Mouse (Mus musculus): ENCODE results near the gene Xirp1. TPM values are rescaled to one million over a fixed set of nuclear protein-coding genes. Genes with fewer than 3 reads are reported as not detected.

Xirp1 gene
- polyA plus RNA-seq, 1 experiment: 3.5 TPM

- no peaks in the 10 kb centered on the region for H3K79me2 ChIP-seq (ENCODE audit: control insufficient read depth, insufficient read depth)
- peaks cover 5% of the 10 kb centered on the region for H3K27me3 ChIP-seq (ENCODE audit: control insufficient read depth, insufficient read depth, insufficient read length)
- no peak overlapping the region for H3ac ChIP-seq (ENCODE audit: control insufficient read depth, insufficient read length, low read depth)
- H3K79me3 ChIP-seq (ENCODE audit: low read depth): no peaks in the 10 kb centered on the region
- H3K4me3 ChIP-seq (ENCODE audit: insufficient read depth, poor library complexity, severe bottlenecking): no peak overlapping the region
- H3K36me3 ChIP-seq (ENCODE audit: control insufficient read depth, insufficient read depth): no peaks in the 10 kb centered on the region
- TF ChIP-seq MAX (IDR thresholded peaks at IDR 0.05) (no peak), CTCF (IDR thresholded peaks at IDR 0.05; ENCODE audit: control insufficient read depth, insufficient read depth, insufficient read length) (no peak), MYOG (IDR thresholded peaks at IDR 0.05; ENCODE audit: control insufficient read depth, extremely low read depth, insufficient read length) (no peak), USF1 (IDR thresholded peaks at IDR 0.05; ENCODE audit: low read depth) (no peak), FOSL1 (IDR thresholded peaks at IDR 0.05; ENCODE audit: insufficient read depth, low read length, poor library complexity, severe bottlenecking) (no peak), CEBPB (IDR thresholded peaks at IDR 0.05; ENCODE audit: low read depth) (no peak), MYOD1 (IDR thresholded peaks at IDR 0.05; ENCODE audit: control insufficient read depth, insufficient read length, low read depth) (no peak)
Observed at GRCm38 (mm10) chr9:120064317-120064716, 40.9 kb upstream of the Xirp1 start.

- H3K4me3 ChIP-seq (ENCODE audit: insufficient read depth, poor library complexity, severe bottlenecking): no peak overlapping the region
- TF ChIP-seq MYOG (IDR thresholded peaks at IDR 0.05; ENCODE audit: control insufficient read depth, extremely low read depth, insufficient read length): no peak
- no peak for TF ChIP-seq USF1 (IDR thresholded peaks at IDR 0.05; ENCODE audit: low read depth)
- no peak for TF ChIP-seq FOSL1 (IDR thresholded peaks at IDR 0.05; ENCODE audit: insufficient read depth, low read length, poor library complexity, severe bottlenecking)
- H3K27me3 ChIP-seq (ENCODE audit: control insufficient read depth, insufficient read depth, insufficient read length): no peaks in the 10 kb centered on the region
- no peaks in the 10 kb centered on the region for H3K79me3 ChIP-seq (ENCODE audit: low read depth)
- no peak overlapping the region for H3ac ChIP-seq (ENCODE audit: control insufficient read depth, insufficient read length, low read depth)
- no peaks in the 10 kb centered on the region for H3K36me3 ChIP-seq (ENCODE audit: control insufficient read depth, insufficient read depth)
- no peaks in the 10 kb centered on the region for H3K79me2 ChIP-seq (ENCODE audit: control insufficient read depth, insufficient read depth)
Observed at GRCm38 (mm10) chr9:120058730-120059129, 35.3 kb upstream of the Xirp1 start.

- no peaks in the 10 kb centered on the region for H3K36me3 ChIP-seq (ENCODE audit: control insufficient read depth, insufficient read depth)
- no peaks in the 10 kb centered on the region for H3K27me3 ChIP-seq (ENCODE audit: control insufficient read depth, insufficient read depth, insufficient read length)
- H3K4me3 ChIP-seq (ENCODE audit: insufficient read depth, poor library complexity, severe bottlenecking): no peak overlapping the region
- TF ChIP-seq FOSL1 (IDR thresholded peaks at IDR 0.05; ENCODE audit: insufficient read depth, low read length, poor library complexity, severe bottlenecking) (no peak), CEBPB (IDR thresholded peaks at IDR 0.05; ENCODE audit: low read depth) (no peak), CTCF (IDR thresholded peaks at IDR 0.05; ENCODE audit: control insufficient read depth, insufficient read depth, insufficient read length) (no peak), USF1 (IDR thresholded peaks at IDR 0.05; ENCODE audit: low read depth) (no peak), MYOD1 (IDR thresholded peaks at IDR 0.05; ENCODE audit: control insufficient read depth, insufficient read length, low read depth) (no peak), MAX (IDR thresholded peaks at IDR 0.05) (no peak), MYOG (IDR thresholded peaks at IDR 0.05; ENCODE audit: control insufficient read depth, extremely low read depth, insufficient read length) (no peak)
- no peak overlapping the region for H3ac ChIP-seq (ENCODE audit: control insufficient read depth, insufficient read length, low read depth)
- no peaks in the 10 kb centered on the region for H3K79me2 ChIP-seq (ENCODE audit: control insufficient read depth, insufficient read depth)
- no peaks in the 10 kb centered on the region for H3K79me3 ChIP-seq (ENCODE audit: low read depth)
Observed at GRCm38 (mm10) chr9:120056201-120056600, 32.8 kb upstream of the Xirp1 start.

GRCm38 (mm10) chr9:120054545-120055277 is 31.3 kb upstream of the Xirp1 start:
- TF ChIP-seq MYOD1 (IDR thresholded peaks at IDR 0.05; ENCODE audit: control insufficient read depth, insufficient read length, low read depth) (no peak), CTCF (IDR thresholded peaks at IDR 0.05; ENCODE audit: control insufficient read depth, insufficient read depth, insufficient read length) (no peak), FOSL1 (IDR thresholded peaks at IDR 0.05; ENCODE audit: insufficient read depth, low read length, poor library complexity, severe bottlenecking) (no peak), USF1 (IDR thresholded peaks at IDR 0.05; ENCODE audit: low read depth) (no peak), MYOG (IDR thresholded peaks at IDR 0.05; ENCODE audit: control insufficient read depth, extremely low read depth, insufficient read length) (no peak), CEBPB (IDR thresholded peaks at IDR 0.05; ENCODE audit: low read depth) (no peak), MAX (IDR thresholded peaks at IDR 0.05) (no peak)

GRCm38 (mm10) chr9:120049407-120049806 is 26.0 kb upstream of the Xirp1 start:
- no peak overlapping the region for H3K4me3 ChIP-seq (ENCODE audit: insufficient read depth, poor library complexity, severe bottlenecking)
- H3K79me3 ChIP-seq (ENCODE audit: low read depth): no peaks in the 10 kb centered on the region
- H3K36me3 ChIP-seq (ENCODE audit: control insufficient read depth, insufficient read depth): no peaks in the 10 kb centered on the region
- no peak overlapping the region for H3ac ChIP-seq (ENCODE audit: control insufficient read depth, insufficient read length, low read depth)
- no peaks in the 10 kb centered on the region for H3K27me3 ChIP-seq (ENCODE audit: control insufficient read depth, insufficient read depth, insufficient read length)
- TF ChIP-seq FOSL1 (IDR thresholded peaks at IDR 0.05; ENCODE audit: insufficient read depth, low read length, poor library complexity, severe bottlenecking) (no peak), CEBPB (IDR thresholded peaks at IDR 0.05; ENCODE audit: low read depth) (peak; percentile 93)
- no peaks in the 10 kb centered on the region for H3K79me2 ChIP-seq (ENCODE audit: control insufficient read depth, insufficient read depth)

More at GRCm38 (mm10) chr9:120054545-120055277, 31.3 kb upstream of the Xirp1 start:
- H3K36me3 ChIP-seq (ENCODE audit: control insufficient read depth, insufficient read depth): no peaks in the 10 kb centered on the region
- H3K79me3 ChIP-seq (ENCODE audit: low read depth): no peaks in the 10 kb centered on the region
- no peaks in the 10 kb centered on the region for H3K79me2 ChIP-seq (ENCODE audit: control insufficient read depth, insufficient read depth)
- H3K27me3 ChIP-seq (ENCODE audit: control insufficient read depth, insufficient read depth, insufficient read length): no peaks in the 10 kb centered on the region
- no peak overlapping the region for H3ac ChIP-seq (ENCODE audit: control insufficient read depth, insufficient read length, low read depth)
- H3K4me3 ChIP-seq (ENCODE audit: insufficient read depth, poor library complexity, severe bottlenecking): no peak overlapping the region

GRCm38 (mm10) chr9:120048495-120048894 is 25.1 kb upstream of the Xirp1 start:
- no peaks in the 10 kb centered on the region for H3K27me3 ChIP-seq (ENCODE audit: control insufficient read depth, insufficient read depth, insufficient read length)
- H3K79me2 ChIP-seq (ENCODE audit: control insufficient read depth, insufficient read depth): no peaks in the 10 kb centered on the region
- H3K79me3 ChIP-seq (ENCODE audit: low read depth): no peaks in the 10 kb centered on the region
- no peaks in the 10 kb centered on the region for H3K36me3 ChIP-seq (ENCODE audit: control insufficient read depth, insufficient read depth)
- no peak overlapping the region for H3K4me3 ChIP-seq (ENCODE audit: insufficient read depth, poor library complexity, severe bottlenecking)
- TF ChIP-seq FOSL1 (IDR thresholded peaks at IDR 0.05; ENCODE audit: insufficient read depth, low read length, poor library complexity, severe bottlenecking) (no peak), CTCF (IDR thresholded peaks at IDR 0.05; ENCODE audit: control insufficient read depth, insufficient read depth, insufficient read length) (no peak), MYOD1 (IDR thresholded peaks at IDR 0.05; ENCODE audit: control insufficient read depth, insufficient read length, low read depth) (no peak), USF1 (IDR thresholded peaks at IDR 0.05; ENCODE audit: low read depth) (no peak), CEBPB (IDR thresholded peaks at IDR 0.05; ENCODE audit: low read depth) (no peak), MYOG (IDR thresholded peaks at IDR 0.05; ENCODE audit: control insufficient read depth, extremely low read depth, insufficient read length) (no peak), MAX (IDR thresholded peaks at IDR 0.05) (no peak)
- no peak overlapping the region for H3ac ChIP-seq (ENCODE audit: control insufficient read depth, insufficient read length, low read depth)
